Mouse (Mus musculus) layer of hippocampus, adult 6 months (tissue): ENCODE data around the gene Olfr727. TPM values are rescaled to one million over a fixed set of nuclear protein-coding genes. Genes with fewer than 3 reads are reported as not detected.

Source experiments
- long read RNA-seq, 2 experiments: library from polyadenylated mRNA; unstranded; transcript quantifications; one replicate each; pipeline ENCODE4 v2.0.0; 2019 to 2020
- polyA plus RNA-seq: library from polyadenylated mRNA; unstranded; fragments of <200 nt; fragmentation: Nextera tagmentation; gene quantifications from 2 replicates; pipeline ENCODE4 v1.2.3, GENCODE M21; 2021

Gene Olfr727
- not detected in 2 replicates for polyA plus RNA-seq
- long read RNA-seq, experiment 1 = 0 reads
- long read RNA-seq, experiment 2 = 0 reads

GRCm38 (mm10) chr14:50122886-50123285 lies at the start of gene Olfr727:
Olfr727 (plus strand) TSS chr14:50123186.

GRCm38 (mm10) chr14:50090853-50091252 lies 32.1 kb upstream of the Olfr727 start, which contains the start of gene Olfr726:
Olfr726 (minus strand) TSS chr14:50090953.

GRCm38 (mm10) chr14:50142580-50142979 lies 19.6 kb downstream of the Olfr727 start, which contains the start of gene Olfr728:
Olfr728 (minus strand) TSS chr14:50142680.

GRCm38 (mm10) chr14:50152810-50153209 lies 29.8 kb downstream of the Olfr727 start, which contains the start of gene Olfr729:
Olfr729 (minus strand) TSS chr14:50152910.

Other genes with a start within 250 kb of the Olfr727 start
- gene Olfr722, start 221.2 kb upstream of the Olfr727 start, polyA plus RNA-seq = not detected in 2 replicates
- gene Olfr723, start 191.4 kb upstream of the Olfr727 start, polyA plus RNA-seq = not detected in 2 replicates
- not detected in 2 replicates for gene Olfr724, start 159.9 kb upstream of the Olfr727 start, polyA plus RNA-seq
- not detected in 2 replicates for gene Olfr725, start 82.8 kb upstream of the Olfr727 start, polyA plus RNA-seq
- not detected in 2 replicates for gene Olfr726, start 32.2 kb upstream of the Olfr727 start, polyA plus RNA-seq
- not detected in 2 replicates for gene Olfr728, start 19.5 kb downstream of the Olfr727 start, polyA plus RNA-seq
- gene Olfr729, start 29.7 kb downstream of the Olfr727 start, polyA plus RNA-seq = not detected in 2 replicates
- not detected in 2 replicates for gene Olfr730, start 65.0 kb downstream of the Olfr727 start, polyA plus RNA-seq
- gene Olfr731, start 118.7 kb downstream of the Olfr727 start, polyA plus RNA-seq = not detected in 2 replicates
- gene Olfr732, start 161.0 kb downstream of the Olfr727 start, polyA plus RNA-seq = not detected in 2 replicates
- not detected in 2 replicates for gene Olfr733, start 178.3 kb downstream of the Olfr727 start, polyA plus RNA-seq
- gene Olfr734, start 203.6 kb downstream of the Olfr727 start, polyA plus RNA-seq = not detected in 2 replicates
- not detected in 2 replicates for gene Olfr735, start 225.7 kb downstream of the Olfr727 start, polyA plus RNA-seq
- not detected in 2 replicates for gene Tlr11, start 234.7 kb downstream of the Olfr727 start, polyA plus RNA-seq